Comparison of ENCODE assay signal across 17 mouse cellular contexts in the genomic region with DNA sequence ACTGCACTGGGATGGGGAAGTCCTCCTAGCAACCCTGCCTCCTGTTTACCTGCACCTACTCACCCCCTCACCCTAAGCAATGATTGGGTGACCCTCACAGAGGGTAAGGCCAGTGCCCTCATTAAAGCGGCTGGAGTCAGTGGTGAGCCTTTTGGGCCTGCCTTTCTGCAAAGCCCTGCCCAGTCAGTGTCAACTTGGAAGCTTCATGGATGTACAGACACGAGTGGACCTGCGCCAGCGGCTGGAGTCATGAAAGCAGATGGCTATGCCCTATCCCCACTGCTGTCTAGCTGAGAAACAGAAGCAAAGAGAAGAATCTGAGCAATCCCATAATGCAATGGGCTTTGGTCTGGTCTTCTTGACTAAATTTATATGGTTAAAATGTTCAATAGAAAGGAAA. TPM values are rescaled to one million over a fixed set of nuclear protein-coding genes. Genes with fewer than 3 reads are reported as not detected.
DNase-seq lines count a peak whose midpoint lies in the region.
"Had no signal": no experiment of that assay in that cellular context is flagged by ENCODE, and none has a peak within 500 bp of the region (broad histone marks: within the 10 kb centered on the region; RNA-seq: fewer than 3 reads in every experiment).

No protein-coding gene starts in this region.

- peak; percentile 75 for DNase-seq in heart, adult 11 months
- DNase-seq in heart, adult 8-10 months (ENCODE audit: low spot score): no peak
- DNase-seq: adrenal gland, adult 2 months; adrenal gland, adult 8-10 months; adrenal gland, postnatal 10 days; adrenal gland, postnatal 14 days; adrenal gland, postnatal 25 days; adrenal gland, postnatal 36 days; B cell, adult 2 months; cerebellum, adult 11 months; cerebellum, adult 11-12 months; cerebellum, adult 18-20 months; cerebellum, adult 2 months had no signal

RNA-seq across cellular contexts. Expression of a gene that starts 4.3 kb away (rescaled TPM):
- total RNA-seq in heart, adult 8-10 months (2022): 10 to 100 TPM; 15.9 to 23.7 (median 20.9) TPM

RNA-seq across cellular contexts. Expression of a gene that starts 37.9 kb away (rescaled TPM):
- not detected for total RNA-seq in heart, adult 8-10 months (2022)
- total RNA-seq: adrenal gland, adult 18-20 months; adrenal gland, adult 2 months; adrenal gland, adult 8-10 months; adrenal gland, postnatal 10 days; adrenal gland, postnatal 14 days; adrenal gland, postnatal 25 days; adrenal gland, postnatal 36 days; adrenal gland, postnatal 4 days; ES-E14; MEL had no signal
